Mouse (Mus musculus): ENCODE measurements around the gene Gm17455.

Gene Gm17455

GRCm38 (mm10) chr10:60422756-60423155 lies 23.2 kb downstream of the Gm17455 start:
- DNase-seq: no peak

- DNase-seq: no peak
These were observed 30.5 kb downstream of the Gm17455 start for GRCm38 (mm10) chr10:60430001-60430400.

GRCm38 (mm10) chr10:60430591-60430990 lies 31.1 kb downstream of the Gm17455 start:
- DNase-seq: no peak

- no peak for DNase-seq
These were observed 33.2 kb downstream of the Gm17455 start for GRCm38 (mm10) chr10:60432679-60433078.

- peak; percentile 48 for DNase-seq
These were observed 42.8 kb downstream of the Gm17455 start for GRCm38 (mm10) chr10:60442321-60442720.

- no peak for DNase-seq
These were observed 43.6 kb downstream of the Gm17455 start for GRCm38 (mm10) chr10:60443078-60443477.

- DNase-seq: no peak
These were observed 45.6 kb downstream of the Gm17455 start for GRCm38 (mm10) chr10:60445031-60445593.

- no peak for DNase-seq
These were observed 47.7 kb downstream of the Gm17455 start for GRCm38 (mm10) chr10:60447186-60447585.
